Mouse (Mus musculus): Measurements from ENCODE around the gene Gm11172. TPM values are rescaled to one million over a fixed set of nuclear protein-coding genes. Genes with fewer than 3 reads are reported as not detected.

The Gm11172 gene
- polyA plus RNA-seq (2015; fragmentation: Nextera tagmentation; extraction: Ambion mirVana), result not detected in 2 replicates

DNA sequence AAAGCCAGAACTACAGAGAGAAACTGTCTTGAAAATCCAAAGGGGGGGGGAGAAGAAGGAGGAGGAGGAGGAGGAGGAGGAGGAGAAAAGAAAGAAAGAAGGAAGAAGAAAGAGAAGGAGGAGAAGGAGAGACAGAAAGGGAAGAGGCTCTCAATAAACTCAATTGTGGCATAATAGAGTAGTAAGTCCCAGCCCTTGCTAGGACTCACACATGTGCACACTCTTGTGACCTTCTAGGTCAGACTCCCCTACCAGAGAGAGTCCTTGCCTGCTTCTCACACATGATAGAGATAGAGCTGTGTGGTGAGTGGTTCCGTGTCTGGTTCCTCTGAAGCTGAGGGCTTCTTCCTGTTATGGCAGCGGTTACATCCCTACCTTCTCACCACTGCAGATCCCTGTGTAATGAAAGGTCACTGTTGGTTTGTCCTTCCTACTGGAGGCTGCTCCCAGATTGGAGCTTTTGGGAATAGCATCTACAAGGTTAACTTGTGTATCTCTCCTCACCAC is at the start of gene Gm11172:
Gm11172 (plus strand) TSS at position 51 of the 507 bp plus-strand sequence.
- DNase-seq (no peak), ATAC-seq (no peak)
- peaks cover 12% of the 10 kb centered on the region for H3K4me1 ChIP-seq (ENCODE audit: insufficient read depth)
- H3K4me3 ChIP-seq (ENCODE audit: low read depth, low read length), result no peak within 1 kb of the TSS
- no peak within 1 kb of the TSS for H3K9ac ChIP-seq (replicated peaks)
- TF ChIP-seq CTCF (IDR thresholded peaks at IDR 0.05; ENCODE audit: low read depth) (no peak), EP300 (IDR thresholded peaks at IDR 0.05; ENCODE audit: low read depth) (no peak)
- no peaks in the 10 kb centered on the region for H3K36me3 ChIP-seq (replicated peaks; ENCODE audit: insufficient read depth, low read length)
- H3K27me3 ChIP-seq (ENCODE audit: insufficient read depth, low read length), result no peaks in the 10 kb centered on the region
- H3K27ac ChIP-seq (ENCODE audit: low read depth), result no peak within 1 kb of the TSS
- no peak within 1 kb of the TSS for H3K4me2 ChIP-seq (ENCODE audit: low read depth, low read length)
- WGBS (ENCODE audit: insufficient replicate concordance), result 38% methylated on average over 2 of the region's 2 CpGs
- no peaks in the 10 kb centered on the region for H3K9me3 ChIP-seq (ENCODE audit: low read length)

DNA sequence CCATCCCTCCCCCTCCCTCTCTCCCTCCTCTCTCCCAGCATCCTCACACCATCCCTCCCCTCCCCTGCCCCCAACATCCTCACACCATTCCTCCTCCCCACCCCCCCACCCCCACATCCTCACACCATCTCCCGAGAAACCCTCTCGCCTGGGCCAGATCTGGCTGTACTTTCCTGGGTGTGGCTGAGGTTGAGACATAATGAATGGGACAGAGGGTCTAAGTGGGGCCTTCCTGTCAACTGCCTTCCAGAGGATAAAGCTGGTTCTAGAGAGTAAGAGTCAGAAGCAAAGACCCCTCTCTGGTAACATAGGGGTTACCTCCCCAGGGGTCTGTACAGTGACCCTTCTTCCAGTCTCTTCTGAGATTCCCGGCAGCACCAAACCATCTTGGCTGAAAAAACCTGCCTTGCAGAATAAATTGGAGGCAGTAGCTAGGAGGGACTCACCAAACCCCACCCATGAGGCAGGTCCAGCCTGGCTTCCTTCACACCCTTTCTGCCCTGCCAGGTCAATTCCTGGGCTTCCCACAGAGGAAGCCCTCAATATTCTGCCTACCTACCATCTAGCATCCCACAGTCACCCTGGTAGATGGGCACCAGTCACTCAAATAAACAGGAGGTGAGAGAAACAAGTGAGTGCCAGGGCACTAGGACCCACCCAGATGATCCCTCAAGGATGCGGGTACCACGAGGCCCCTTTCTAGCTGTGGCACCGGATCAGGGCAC is 49.0 kb upstream of the Gm11172 start:
- no peak for TF ChIP-seq CTCF (IDR thresholded peaks at IDR 0.05; ENCODE audit: low read depth)
- TF ChIP-seq EP300 (IDR thresholded peaks at IDR 0.05; ENCODE audit: low read depth), result no peak
- Histone ChIP-seq H3K36me3 (replicated peaks; ENCODE audit: insufficient read depth, low read length) (no peaks in the 10 kb centered on the region), H3K9me3 (ENCODE audit: low read length) (no peaks in the 10 kb centered on the region), H3K4me1 (ENCODE audit: insufficient read depth) (peaks cover 8% of the 10 kb centered on the region), H3K4me3 (ENCODE audit: low read depth, low read length) (no peak overlapping the region), H3K27me3 (ENCODE audit: insufficient read depth, low read length) (0 out of 2 replicates have a peak, but pooled peaks cover 4% of the 10 kb centered on the region), H3K27ac (ENCODE audit: low read depth) (no peak overlapping the region), H3K4me2 (ENCODE audit: low read depth, low read length) (no peak overlapping the region), H3K9ac (replicated peaks) (no peak overlapping the region)
- DNase-seq (no peak), ATAC-seq (no peak)
- 55% methylated on average over 6 of the region's 6 CpGs for WGBS (ENCODE audit: insufficient replicate concordance)

DNA sequence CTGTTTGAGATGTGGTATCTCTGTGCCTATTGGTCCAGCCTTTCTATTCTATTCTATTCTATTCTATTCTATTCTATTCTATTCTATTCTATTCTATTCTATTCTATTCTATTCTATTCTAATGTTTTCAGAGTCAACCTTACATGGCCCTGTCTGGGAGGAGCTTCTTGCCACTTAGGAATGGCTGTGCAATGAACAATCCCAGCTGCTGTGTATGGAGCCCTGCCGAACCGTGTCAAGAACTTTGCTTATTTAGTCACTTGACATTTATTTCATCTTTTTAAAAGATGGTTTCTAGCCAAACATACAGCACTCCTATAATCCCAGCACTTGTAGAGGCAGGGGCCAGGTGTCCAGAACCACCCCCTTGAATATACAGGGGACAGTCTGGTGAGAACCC is 48.4 kb upstream of the Gm11172 start:
- no peak overlapping the region for H3K4me2 ChIP-seq (ENCODE audit: low read depth, low read length)
- 0 out of 2 replicates have a peak, but pooled peaks cover 4% of the 10 kb centered on the region for H3K27me3 ChIP-seq (ENCODE audit: insufficient read depth, low read length)
- H3K27ac ChIP-seq (ENCODE audit: low read depth), result no peak overlapping the region
- no peak overlapping the region for H3K9ac ChIP-seq (replicated peaks)
- TF ChIP-seq EP300 (IDR thresholded peaks at IDR 0.05; ENCODE audit: low read depth) (no peak), CTCF (IDR thresholded peaks at IDR 0.05; ENCODE audit: low read depth) (no peak)
- ATAC-seq (no peak), DNase-seq (no peak)
- H3K4me3 ChIP-seq (ENCODE audit: low read depth, low read length), result no peak overlapping the region
- WGBS (ENCODE audit: insufficient replicate concordance), result 35% methylated on average over 2 of the region's 2 CpGs
- no peaks in the 10 kb centered on the region for H3K9me3 ChIP-seq (ENCODE audit: low read length)
- peaks cover 14% of the 10 kb centered on the region for H3K4me1 ChIP-seq (ENCODE audit: insufficient read depth)
- H3K36me3 ChIP-seq (replicated peaks; ENCODE audit: insufficient read depth, low read length), result no peaks in the 10 kb centered on the region

DNA sequence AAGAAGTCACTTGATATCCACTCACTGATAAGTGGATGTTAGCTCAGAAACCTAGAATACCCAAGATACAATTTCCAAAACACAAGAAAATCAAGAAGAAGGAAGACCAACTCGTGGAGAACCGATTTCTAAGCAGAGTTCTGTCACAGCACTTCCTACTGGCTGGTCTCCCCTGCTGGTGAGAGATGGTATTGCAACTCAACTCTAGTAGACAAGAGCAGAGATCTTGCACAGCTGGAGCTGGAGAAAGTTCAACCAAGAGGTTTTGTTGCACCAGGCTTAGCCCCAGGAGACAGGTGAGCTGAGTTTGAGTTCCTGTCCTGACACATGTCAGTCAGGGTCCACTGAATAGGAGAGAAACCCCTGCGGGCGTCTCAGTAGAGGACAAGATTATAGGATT is 45.6 kb upstream of the Gm11172 start:
- H3K4me1 ChIP-seq (ENCODE audit: insufficient read depth), result peaks cover 38% of the 10 kb centered on the region
- no peaks in the 10 kb centered on the region for H3K9me3 ChIP-seq (ENCODE audit: low read length)
- DNase-seq (peak; percentile 79), ATAC-seq (no peak)
- H3K4me2 ChIP-seq (ENCODE audit: low read depth, low read length), result no peak overlapping the region
- no peak overlapping the region for H3K4me3 ChIP-seq (ENCODE audit: low read depth, low read length)
- TF ChIP-seq EP300 (IDR thresholded peaks at IDR 0.05; ENCODE audit: low read depth) (no peak), CTCF (IDR thresholded peaks at IDR 0.05; ENCODE audit: low read depth) (peak; percentile 95)
- no peak overlapping the region for H3K9ac ChIP-seq (replicated peaks)
- no peaks in the 10 kb centered on the region for H3K36me3 ChIP-seq (replicated peaks; ENCODE audit: insufficient read depth, low read length)
- H3K27me3 ChIP-seq (ENCODE audit: insufficient read depth, low read length), result 0 out of 2 replicates have a peak, but pooled peaks cover 4% of the 10 kb centered on the region
- 38% methylated on average over 4 of the region's 4 CpGs for WGBS (ENCODE audit: insufficient replicate concordance)
- no peak overlapping the region for H3K27ac ChIP-seq (ENCODE audit: low read depth)

DNA sequence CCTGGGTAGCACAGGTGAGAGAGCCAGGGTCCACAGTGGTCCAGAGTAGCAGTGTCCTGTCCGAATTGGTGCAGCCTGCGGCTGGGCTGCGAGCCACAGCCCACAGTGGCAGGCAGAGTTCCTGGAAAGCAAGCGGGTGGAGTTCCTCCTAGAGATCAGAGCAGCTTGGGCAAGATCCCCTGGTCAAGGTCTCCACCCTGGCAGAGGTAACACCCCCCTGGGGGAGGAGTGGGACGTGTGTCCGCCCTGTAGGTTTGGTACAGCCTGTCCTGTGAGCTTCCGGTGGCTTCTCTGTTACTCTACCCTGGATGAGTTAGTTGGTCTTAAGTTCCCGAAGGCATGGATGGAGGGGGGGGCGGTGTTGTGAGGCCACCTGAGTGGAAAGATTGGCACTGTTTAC is 43.9 kb upstream of the Gm11172 start:
- peak overlapping the region; percentile 37 for H3K4me2 ChIP-seq (ENCODE audit: low read depth, low read length)
- H3K9ac ChIP-seq (replicated peaks), result no peak overlapping the region; the same call in 1 of the 2 replicates
- H3K4me1 ChIP-seq (ENCODE audit: insufficient read depth), result peaks cover 42% of the 10 kb centered on the region
- TF ChIP-seq CTCF (IDR thresholded peaks at IDR 0.05; ENCODE audit: low read depth), result no peak
- TF ChIP-seq EP300 (IDR thresholded peaks at IDR 0.05; ENCODE audit: low read depth), result no peak
- H3K27ac ChIP-seq (ENCODE audit: low read depth), result no peak overlapping the region
- H3K4me3 ChIP-seq (ENCODE audit: low read depth, low read length), result no peak overlapping the region
- ATAC-seq, result peak; percentile 52
- H3K9me3 ChIP-seq (ENCODE audit: low read length), result no peaks in the 10 kb centered on the region
- WGBS (ENCODE audit: insufficient replicate concordance), result 22% methylated on average over 9 of the region's 9 CpGs
- 0 out of 2 replicates have a peak, but pooled peaks cover 3% of the 10 kb centered on the region for H3K27me3 ChIP-seq (ENCODE audit: insufficient read depth, low read length)
- peak; percentile 67 for DNase-seq
- no peaks in the 10 kb centered on the region for H3K36me3 ChIP-seq (replicated peaks; ENCODE audit: insufficient read depth, low read length)

DNA sequence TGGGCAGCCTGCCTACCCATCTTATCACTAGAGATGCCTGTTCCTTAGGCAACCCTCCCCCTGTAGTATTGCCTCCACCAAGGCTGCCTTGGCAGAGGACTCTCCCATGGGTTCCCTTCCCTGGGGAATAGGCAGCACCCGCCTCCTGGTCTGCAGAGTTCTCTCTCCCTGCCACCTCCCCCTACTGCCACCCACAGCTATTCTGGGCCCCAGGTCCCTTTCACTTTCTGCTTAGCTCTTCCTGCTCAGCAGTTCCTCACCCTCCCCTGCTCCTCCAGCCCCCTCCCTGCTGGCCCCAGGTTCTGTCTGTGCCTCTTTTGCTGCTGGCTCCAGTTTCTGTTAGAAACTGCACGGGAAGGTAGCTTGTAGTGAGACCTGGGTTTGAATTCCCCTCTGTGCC is 43.1 kb upstream of the Gm11172 start:
- Histone ChIP-seq H3K9me3 (ENCODE audit: low read length) (no peaks in the 10 kb centered on the region), H3K27me3 (ENCODE audit: insufficient read depth, low read length) (no peaks in the 10 kb centered on the region), H3K4me2 (ENCODE audit: low read depth, low read length) (peak overlapping the region; percentile 35), H3K27ac (ENCODE audit: low read depth) (0 out of 2 replicates have a peak overlapping the region, but pooled peaks have one; percentile 11), H3K36me3 (replicated peaks; ENCODE audit: insufficient read depth, low read length) (no peaks in the 10 kb centered on the region), H3K4me3 (ENCODE audit: low read depth, low read length) (no peak overlapping the region), H3K9ac (replicated peaks) (no peak overlapping the region), H3K4me1 (ENCODE audit: insufficient read depth) (peaks cover 47% of the 10 kb centered on the region)
- 24% methylated on average over 2 of the region's 2 CpGs for WGBS (ENCODE audit: insufficient replicate concordance)
- DNase-seq (no peak), ATAC-seq (no peak)
- TF ChIP-seq CTCF (IDR thresholded peaks at IDR 0.05; ENCODE audit: low read depth) (no peak), EP300 (IDR thresholded peaks at IDR 0.05; ENCODE audit: low read depth) (no peak)
